Mouse (Mus musculus) liver (tissue): Measurements from ENCODE around the gene Scnn1g.

Experiments used
- DNase-seq: peaks from one replicate; pipeline ENCODE4 v3.0.0-alpha.2; 2020; ENCODE audit warnings: mixed read lengths

The Scnn1g gene

DNA sequence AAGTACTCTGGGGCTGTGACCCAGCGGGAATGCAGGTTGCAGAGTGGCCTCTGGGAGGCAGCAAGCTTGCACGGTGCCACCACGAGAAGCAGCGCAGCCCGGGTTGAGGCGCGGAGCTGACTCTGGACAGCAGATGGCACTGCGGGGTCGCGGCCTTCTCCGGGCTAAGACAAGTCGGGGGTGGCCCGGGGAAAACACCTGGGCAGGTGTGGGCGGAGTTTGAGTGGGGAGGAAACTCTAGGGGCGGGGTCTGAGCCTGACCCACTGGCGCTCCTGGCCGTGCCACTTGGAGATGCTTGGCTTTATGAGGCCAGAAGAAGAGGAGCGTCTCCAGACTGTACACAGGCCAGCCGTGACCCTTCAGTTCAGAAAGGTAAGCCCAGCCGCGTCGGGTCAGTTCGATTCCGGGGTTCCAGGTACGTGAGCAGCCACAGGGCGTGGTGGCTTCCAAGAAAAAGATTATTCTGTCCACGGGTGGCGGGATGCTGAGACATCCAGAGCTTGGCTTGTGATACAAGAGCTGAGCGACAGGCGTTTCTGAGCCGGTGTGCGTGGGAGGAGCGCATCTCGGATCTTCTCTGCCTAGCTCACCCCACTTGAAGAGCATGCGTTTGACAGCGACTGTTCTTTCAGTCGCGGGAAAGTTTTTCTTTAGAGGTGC, at the start of gene Scnn1g:
TSS of gene Scnn1g (plus strand) at position 309 of the 661 bp plus-strand sequence.
- peak; percentile 74 for DNase-seq

DNA sequence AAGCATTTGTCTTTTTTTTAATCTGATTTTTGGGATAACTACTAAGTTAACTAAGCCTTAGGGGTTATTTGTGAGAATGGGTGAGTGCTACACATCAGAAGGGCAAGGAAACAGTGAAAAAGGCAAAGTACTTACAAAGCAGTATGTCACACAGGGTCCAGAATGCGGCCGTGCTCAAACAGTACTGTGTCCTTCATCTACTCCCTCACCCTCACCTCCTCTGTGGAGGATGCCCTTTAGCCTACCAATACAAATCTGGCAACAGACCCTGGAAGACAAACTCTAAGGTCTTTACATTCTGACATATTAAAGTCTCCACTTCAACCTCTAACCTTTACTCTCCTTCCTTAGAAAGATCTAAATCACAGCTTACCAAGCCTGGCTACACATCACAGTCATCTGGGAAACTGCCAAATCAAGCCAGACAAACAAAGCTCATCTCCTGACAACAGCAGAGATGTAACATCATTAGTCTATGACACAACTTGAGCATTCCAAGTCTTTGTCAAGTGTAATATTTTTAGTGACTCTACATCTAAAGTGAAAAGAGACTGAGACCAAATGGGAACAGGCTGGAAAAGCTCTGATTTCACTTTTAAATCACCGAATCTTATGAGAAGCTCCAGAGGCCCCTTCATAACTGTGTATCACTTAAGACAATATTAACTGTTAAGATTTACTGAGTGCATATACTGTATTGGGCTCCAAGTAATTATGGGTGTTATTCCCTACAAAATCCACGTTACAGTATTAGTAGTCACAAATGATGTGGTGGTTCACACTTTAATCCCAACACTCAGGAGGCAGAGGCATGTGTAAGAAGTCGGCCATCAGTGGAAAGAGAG, 48.9 kb upstream of the Scnn1g start:
- DNase-seq: no peak

DNA sequence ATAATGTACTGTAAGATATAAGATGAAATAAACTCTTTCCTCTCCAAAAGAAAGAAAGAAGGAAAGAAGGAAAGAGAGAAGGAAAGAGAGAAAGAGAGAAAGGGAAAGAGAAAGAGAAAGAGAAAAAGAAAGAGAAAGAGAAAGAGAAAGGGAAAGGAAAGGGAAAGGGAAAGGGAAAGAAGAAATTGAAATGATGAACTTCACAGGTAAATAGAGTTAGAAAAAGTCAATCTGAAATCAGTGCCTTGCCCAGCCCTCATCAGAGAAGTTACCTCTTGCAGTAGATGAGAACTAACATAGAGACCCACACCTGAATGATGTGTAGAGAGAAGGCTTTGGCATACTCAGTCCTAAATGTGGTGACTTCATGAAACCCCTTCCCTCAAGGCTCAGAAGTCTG, 44.9 kb upstream of the Scnn1g start:
- no peak for DNase-seq

DNA sequence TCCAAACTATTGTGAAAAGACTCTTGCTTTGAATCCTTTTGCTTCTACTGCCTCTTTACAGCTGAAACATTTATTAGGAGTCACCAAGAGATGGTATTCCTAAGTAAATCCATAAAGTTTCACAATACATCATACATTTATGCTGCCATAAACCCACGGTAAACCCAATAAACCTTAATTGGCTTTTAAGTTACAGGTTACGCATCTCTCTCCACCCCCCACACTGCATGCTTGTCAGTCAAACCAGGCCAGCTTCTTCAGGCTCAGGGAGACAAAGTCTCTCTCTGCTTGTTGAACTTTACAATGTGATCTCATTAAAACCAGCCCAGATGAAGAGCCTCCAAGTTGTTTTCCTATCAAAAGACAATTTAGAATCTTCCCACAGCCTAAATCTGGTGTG, 42.5 kb upstream of the Scnn1g start:
- no peak for DNase-seq

DNA sequence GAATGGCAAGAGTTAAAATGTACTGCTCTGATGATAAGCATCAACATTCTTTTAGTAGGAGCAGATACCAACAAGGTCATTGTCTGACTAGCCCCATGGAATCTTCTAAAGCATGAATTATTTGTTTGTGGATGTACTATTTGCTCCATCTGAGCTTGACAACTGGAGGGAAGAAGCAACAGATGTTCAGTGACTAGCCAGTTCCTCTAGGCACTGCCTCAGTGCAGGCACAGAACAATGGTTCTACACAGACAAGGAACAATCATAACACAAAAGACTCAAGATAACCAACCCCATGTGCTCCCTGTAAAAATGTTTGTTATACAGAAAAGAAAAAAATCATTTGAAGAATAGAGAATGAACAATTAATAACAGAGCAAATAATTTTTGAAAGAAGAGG, 37.1 kb upstream of the Scnn1g start:
- no peak for DNase-seq

DNA sequence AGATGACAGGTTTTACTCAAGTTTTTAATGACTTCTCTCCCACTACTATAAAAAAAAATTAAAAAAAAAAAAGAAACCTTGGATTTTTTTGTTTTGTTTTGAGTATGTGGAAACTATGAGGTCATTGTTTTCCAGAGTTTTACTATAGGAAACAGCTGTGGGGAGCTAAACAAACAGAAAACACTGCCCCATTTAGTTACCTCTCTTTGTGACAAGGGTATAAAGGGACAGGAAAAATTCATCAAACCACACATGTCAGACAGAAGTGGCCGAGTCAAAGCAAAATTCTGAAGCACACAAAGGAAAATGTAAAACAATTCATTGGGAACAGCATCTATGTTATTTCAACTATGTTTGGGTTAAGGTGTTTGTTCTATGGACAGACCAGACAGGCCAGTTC, 36.7 kb upstream of the Scnn1g start:
- DNase-seq: no peak

DNA sequence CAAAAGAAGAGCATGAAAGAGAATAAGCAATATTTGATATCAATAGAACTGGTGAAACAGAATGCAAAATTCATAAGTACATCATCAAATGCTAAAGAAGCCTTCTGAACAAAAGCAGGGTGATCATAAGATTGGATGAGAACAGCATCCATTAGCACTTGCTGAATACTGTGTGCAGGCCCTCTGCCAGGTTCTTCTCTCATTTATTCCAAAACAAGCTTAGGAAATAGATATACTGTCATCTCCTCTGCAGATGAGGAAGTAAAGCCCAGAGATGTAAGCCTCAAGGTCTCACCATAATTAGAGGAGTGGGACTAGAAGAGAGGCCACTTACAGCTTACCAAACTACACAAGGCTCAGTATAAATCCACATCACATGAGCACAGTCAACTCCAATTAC, 35.1 kb upstream of the Scnn1g start:
- no peak for DNase-seq

DNA sequence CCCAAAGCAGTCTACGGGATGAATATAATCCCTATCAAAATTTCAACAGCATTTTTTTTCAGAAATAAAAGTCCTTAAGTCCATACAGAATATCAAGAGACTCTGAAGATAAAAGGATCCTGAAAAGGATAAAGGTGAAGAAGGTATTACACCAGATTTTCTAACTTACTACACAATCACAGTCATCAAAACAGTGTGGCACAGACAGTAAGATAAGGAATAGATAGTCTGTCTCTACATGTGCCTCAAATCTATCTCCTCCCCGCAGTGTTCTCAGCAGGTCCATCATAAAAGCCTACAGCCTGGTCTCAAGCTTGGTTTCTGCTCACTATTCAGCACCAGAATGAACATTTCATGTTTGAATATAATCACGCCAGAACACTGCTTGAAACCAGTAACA, 33.8 kb upstream of the Scnn1g start:
- DNase-seq: no peak

DNA sequence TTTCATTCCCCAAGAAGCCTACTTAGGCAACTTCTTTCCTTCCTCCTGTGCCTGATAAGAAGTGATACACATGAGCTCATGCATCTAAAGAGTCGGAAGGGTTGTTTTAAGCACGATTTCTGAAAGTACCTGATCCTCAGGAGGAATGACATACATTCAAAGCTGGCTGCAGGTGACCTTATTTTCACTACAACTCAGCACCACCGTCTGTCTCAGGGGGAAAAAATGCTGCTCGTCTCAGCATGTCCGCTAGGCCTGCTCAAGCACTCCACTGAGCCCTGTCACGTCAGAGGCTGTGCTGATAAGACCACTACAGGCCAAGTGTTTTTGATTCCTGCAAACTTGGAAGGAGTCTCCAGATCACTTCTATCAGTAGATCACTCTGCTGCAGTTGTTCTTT, 32.3 kb upstream of the Scnn1g start:
- peak; percentile 6 for DNase-seq

DNA sequence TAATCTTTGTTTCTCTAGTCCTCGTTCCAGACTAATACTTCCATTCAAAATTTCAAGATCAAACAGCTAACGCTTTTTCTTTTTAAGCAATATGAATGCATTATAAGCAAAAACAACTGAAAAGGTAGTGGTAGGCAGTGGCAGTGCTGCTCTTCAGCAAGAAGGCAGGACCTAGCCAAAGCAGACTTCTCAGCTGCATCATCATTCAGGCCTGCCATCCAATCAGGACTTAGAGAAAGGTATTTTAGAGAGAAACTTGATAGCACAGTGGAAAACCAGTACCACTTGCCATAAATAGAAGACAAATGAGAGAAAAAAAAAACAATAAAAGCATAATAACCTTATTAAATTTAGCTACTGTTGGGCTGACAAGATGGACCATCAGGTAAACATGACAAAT, 29.2 kb upstream of the Scnn1g start:
- DNase-seq: no peak

DNA sequence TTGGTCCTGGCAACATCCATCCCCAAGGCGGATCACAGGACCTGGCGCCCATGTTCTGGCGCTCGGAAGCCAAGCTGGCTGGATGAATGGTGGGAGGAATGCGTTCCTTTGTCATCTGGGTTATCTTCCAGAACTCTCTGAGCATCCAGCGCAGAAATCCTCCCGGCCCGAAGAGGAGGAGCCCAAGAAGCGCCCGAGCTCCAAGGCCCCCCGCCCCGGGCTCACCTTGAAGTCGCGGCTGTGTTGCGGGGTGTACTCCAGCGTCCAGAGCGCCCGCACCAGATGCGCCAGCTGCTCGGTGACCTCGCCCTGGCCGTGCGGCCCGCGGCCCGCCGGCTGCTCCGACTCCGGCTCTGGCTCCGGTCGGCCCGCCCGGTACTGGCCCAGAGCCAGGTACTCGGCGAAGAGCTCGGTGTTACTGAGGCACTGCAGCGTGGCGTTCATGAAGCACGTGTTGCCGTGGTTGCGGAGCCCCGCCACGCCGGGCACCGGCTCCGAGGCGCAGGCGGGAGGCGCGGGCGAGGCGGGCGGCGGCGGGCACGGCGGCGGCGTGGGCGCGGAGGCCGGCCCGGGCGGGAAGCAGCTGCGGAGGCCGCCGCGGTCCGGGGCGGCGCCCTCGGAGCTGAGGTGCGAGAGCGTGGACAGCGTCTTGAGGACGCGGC, 27.7 kb upstream of the Scnn1g start:
- peak; percentile 55 for DNase-seq

DNA sequence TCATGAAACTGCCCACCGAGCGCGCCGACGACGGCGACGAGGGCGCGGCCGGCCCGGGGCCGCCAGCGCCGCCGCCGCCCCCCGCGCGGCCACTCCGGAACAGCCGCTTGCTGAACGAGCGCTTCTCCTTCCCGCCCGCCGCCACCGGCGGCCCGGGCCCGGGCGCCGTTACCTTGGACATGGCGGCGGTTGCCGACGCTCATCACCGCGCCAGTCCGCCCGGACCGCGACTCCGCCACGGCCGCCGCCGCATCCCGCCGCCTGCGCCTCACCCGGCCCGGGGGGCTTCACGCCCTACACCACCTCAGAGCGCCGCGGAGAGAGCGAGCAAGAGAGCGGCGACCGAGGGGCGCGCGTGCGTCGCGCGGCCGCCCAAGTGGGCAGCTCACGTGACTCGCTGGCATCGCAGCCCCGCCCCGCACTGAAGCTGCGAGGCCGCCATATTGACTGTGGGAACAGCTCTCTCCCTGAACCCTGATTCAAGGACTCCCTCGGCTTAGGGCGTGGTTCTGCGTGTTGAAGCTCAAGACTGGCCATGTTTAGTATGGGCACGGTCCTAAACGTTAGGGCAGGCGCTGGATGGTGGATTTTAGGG, 27.1 kb upstream of the Scnn1g start, which contains the start of gene Usp31:
TSS of gene Usp31 (minus strand) at position 181 of the 595 bp plus-strand sequence.
- DNase-seq: peak; percentile 95

DNA sequence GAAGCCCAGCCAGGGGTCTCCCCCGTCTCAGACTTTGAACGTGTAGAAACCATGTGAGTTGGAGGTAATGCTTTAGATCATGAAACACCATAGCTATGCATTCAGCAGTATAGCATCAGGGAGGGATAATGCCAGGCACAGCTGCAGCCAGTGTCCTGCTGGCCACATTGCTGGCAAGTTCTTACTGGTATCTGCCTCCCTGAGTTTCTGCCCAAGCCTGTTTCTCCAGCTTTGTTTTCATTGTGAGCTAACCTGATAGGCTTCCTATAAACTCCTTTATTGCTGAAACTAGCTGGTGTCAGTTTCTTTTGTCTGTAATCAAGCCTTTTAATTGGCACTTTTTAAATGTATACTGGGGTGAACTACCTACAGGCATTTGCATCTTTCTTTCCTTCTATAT, 23.1 kb upstream of the Scnn1g start:
- DNase-seq: no peak

DNA sequence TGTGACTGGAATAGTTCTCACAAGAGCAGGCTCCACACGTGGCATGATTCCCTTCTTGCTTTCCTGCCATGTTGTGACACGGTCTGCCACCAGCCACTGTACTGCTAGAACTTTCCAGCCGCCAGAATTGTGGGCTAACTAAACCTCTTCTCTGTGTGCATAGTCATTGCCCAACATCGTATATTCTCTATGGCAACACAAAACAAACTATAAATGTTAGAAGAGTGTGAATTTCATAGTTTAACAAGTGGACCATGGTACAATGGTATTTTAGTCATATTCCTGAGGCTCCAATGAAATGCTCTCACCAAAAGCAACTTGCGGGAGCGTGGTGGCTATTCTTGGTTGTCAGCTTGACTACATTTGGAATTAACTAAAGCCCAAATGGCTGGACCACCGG, 17.2 kb upstream of the Scnn1g start:
- no peak for DNase-seq

DNA sequence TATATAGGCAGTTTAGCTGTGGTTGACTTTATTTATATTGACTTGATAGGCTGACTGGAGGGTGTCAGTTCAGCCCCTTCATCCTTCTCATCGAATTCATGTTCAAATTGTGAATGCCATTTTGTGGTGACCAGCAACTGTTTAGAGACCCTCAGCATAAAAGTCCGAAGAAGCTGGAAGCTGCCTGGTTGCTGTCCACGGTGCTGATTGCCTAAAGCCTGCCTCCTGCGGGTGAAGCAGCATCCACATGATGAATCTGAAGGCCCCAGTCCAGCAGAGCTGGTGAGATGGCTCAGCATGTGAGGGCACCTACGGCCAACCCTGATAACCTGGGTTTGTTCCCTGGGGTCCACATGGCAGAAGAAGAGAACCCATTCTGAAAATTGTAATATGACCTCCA, 4.1 kb upstream of the Scnn1g start:
- peak; percentile 49 for DNase-seq

DNA sequence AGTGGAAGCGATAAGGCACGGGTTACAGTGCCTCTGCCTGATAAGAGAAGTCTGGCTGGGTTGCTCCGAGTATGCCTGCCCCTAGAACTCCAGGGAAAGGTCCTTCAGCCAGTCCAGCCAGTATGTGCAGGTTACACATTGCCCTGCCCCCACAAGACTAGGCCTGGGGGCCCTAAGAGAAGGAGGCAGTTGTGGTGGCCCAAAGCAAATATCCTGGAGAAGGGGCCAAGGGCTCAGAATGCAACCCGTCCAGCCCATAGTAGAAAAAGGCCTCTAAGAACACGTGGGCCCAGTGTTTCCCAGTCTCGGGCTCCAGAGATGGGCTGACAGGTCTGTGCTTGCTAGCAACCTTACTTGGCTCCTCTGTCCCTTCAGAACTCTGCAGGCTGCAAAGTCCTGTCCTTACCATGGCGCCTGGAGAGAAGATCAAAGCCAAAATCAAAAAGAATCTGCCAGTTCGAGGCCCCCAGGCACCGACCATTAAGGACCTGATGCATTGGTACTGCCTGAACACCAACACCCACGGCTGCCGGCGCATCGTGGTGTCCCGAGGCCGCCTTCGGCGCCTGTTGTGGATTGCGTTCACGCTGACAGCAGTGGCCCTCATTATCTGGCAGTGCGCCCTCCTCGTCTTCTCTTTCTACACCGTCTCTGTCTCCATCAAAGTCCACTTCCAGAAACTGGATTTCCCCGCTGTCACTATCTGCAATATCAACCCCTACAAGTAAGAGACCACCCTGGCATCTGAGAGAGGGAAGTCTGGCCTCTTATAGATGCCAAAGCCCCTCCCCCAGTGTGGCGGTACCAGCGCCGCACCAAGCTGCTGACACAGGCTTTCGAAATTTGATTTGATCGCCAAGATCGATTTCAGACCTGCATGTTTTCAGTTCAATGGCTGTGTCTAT, 3.5 kb downstream of the Scnn1g start:
- DNase-seq: no peak

DNA sequence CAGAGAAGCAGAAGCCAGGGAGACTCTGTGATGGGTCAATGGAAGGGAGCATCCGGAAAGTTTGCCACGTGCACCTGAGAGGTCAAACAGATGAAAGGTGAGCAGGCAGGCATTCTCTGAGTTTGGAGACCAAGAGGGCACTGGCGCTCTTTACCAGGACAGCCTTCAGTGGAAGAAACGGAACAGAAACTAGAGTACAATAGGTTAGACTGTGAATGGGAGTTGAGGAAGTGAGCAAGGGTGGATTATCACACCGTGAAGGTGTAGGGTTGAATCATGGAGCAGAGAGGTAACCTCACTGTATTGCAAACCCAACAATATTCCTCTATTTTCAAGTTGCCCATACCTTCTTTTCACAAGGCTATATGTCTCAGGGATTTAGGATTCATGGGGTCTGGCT, 16.0 kb downstream of the Scnn1g start:
- DNase-seq: no peak

DNA sequence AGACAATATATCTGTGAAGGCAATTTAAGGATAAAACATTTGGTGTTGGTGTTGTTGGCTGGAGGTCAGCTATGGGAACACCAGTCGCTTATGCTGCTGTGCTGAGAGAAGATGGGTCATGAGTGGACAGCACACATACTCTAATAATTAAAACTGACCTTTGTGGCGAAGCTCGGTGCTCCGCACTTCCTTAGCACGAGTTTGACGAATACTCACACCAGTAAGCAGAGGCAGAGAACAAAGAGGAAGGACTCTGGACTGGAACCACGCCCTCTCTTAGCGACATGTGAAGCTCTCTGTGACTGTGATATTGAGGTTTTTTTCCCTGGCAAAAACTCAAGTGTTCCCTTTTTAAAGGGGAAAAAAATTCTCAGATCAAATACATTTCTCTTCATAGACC, 20.5 kb downstream of the Scnn1g start:
- DNase-seq: no peak

DNA sequence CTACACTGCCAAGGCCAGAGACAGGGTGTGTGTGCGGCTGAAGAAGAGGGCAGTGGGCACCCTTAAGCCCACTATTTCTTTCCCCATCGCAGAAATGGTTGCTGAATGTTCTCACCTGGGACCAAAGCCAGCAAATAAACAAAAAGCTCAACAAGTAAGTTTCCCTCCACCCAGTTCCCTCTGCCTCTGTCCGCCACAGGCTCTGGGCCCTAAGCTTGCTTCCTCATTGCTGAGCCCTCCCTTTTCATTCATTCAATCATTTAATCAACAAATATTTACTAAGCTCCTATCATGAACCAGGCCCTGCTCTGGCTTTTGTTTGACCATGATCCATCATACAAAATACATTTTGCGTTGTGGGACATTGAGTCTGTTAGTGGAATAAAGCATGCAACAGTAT, 29.0 kb downstream of the Scnn1g start:
- no peak for DNase-seq

DNA sequence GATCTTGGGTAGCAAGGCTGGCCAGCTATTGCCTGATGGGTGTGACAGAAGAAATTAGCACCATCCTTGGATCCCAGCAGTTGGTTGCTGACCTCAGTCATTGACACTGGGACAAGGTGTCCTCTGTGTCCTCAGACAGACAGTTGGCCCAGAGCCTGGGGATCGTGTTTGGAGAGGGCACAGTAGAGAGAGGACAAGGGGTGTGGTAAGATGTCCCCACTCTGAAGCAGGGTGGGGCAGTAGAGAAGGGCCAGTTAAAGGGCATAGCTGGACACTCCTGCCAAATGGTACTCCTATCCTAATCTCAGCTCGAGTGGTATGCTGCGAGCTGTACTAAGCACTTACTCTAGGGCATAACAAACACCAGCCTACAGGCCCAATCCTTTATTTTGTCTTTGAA, 33.6 kb downstream of the Scnn1g start:
- no peak for DNase-seq

DNA sequence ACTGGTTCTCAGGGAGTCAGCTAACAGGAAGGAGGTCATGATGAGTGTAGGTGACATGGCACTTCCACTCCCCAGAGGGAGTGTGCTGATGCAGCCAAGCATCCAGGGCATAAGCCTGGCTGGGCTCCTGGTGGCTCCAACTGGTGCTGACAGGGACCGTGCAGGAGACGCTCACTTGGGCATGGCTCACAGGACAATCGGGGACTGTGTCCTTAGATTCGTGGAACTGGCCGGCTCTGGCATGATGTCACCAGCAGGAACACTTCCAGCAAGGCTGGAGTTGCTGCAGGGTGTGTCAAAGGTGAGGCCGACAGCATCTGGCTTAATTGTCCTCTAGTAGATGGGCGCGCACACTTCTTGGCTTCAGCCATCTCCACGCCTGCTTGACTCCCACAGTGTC, 34.7 kb downstream of the Scnn1g start:
- DNase-seq: no peak

DNA sequence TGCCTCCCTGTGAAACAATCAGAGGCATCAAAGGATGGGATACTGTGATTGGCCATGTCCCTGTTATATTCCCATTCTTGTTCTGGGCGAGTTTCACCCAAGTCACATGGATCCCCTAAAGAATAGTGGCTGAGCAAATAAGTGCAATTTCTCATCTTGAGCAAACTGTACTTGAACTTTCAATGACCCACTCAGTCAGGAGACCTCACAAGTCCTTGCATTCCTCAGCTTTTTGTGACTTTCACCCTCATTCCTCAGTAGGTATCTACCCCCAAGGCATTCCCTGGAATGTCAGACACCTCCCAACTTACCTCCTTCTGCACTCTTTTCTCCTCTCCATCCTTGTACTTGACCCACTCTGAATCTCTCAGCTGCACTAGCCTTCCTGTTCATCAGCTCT, 44.3 kb downstream of the Scnn1g start:
- no peak for DNase-seq
